13 mouse cellular contexts compared by ENCODE assay signal in genomic region chr8:122497016-122497734, GRCm38 (mm10). TPM values are rescaled to one million over a fixed set of nuclear protein-coding genes. Genes with fewer than 3 reads are reported as not detected.
DNase-seq lines count a peak whose midpoint lies in the region; ATAC-seq and TF ChIP-seq lines count a peak whose summit lies in the region.
"Had no signal": no experiment of that assay in that cellular context is flagged by ENCODE, and none has a peak within 500 bp of the region (broad histone marks: within the 10 kb centered on the region; RNA-seq: fewer than 3 reads in every experiment).

No protein-coding gene starts in this region.

- peak; percentile 13; the same call in 1 of the 2 replicates for ATAC-seq in heart, embryonic 12.5 days (ENCODE audit: insufficient number of reproducible peaks, low FRiP score)
- no peak for ATAC-seq in liver, embryonic 11.5 days (replicated peaks; ENCODE audit: low FRiP score)
- peak; percentile 10; the same call in 1 of the 2 replicates for ATAC-seq in common myeloid progenitor, adult 5-6 weeks (replicated peaks; ENCODE audit: low read depth, poor library complexity, severe bottlenecking)
- ATAC-seq in midbrain, postnatal 0 days (ENCODE audit: low FRiP score) = no peak

- DNase-seq in heart, postnatal 36 days = no peak
- DNase-seq in liver = peak; percentile 41
- DNase-seq in liver, embryonic 11.5 days (ENCODE audit: low spot score) = no peak
- DNase-seq in lung, postnatal 10 days = peak; percentile 64
- no peak for DNase-seq in thymus, postnatal 10 days (ENCODE audit: low spot score in 2 of 2)
- DNase-seq in midbrain, postnatal 0 days (ENCODE audit: low spot score) = no peak
- DNase-seq: cerebellum, adult 2 months; right cerebral cortex, postnatal 25 days had no signal

- no peak overlapping the region; the same call in 1 of the 2 replicates for H3K27ac ChIP-seq in heart, embryonic 12.5 days (ENCODE audit: poor library complexity, severe bottlenecking)
- no peak overlapping the region for H3K27ac ChIP-seq in liver, embryonic 11.5 days (ENCODE audit: low read depth, low read length)
- no peak overlapping the region for H3K27ac ChIP-seq in midbrain, postnatal 0 days (ENCODE audit: low read depth, low read length)

- H3K36me3 ChIP-seq in heart, embryonic 12.5 days = peaks cover 93% of the 10 kb centered on the region
- peaks cover 66% of the 10 kb centered on the region for H3K36me3 ChIP-seq in liver, embryonic 11.5 days (ENCODE audit: control insufficient read depth, insufficient read depth, low read length)
- no peaks in the 10 kb centered on the region for H3K36me3 ChIP-seq in midbrain, postnatal 0 days (ENCODE audit: insufficient read depth, low read length)

- H3K4me3 ChIP-seq in heart, embryonic 12.5 days = no peak overlapping the region
- no peak overlapping the region for H3K4me3 ChIP-seq in liver, embryonic 11.5 days (ENCODE audit: low read depth, low read length)
- H3K4me3 ChIP-seq in midbrain, postnatal 0 days (ENCODE audit: low read depth, low read length) = no peak overlapping the region

- no peak overlapping the region for H3K4me2 ChIP-seq in heart, embryonic 12.5 days
- no peak overlapping the region for H3K4me2 ChIP-seq in liver, embryonic 11.5 days
- no peak overlapping the region for H3K4me2 ChIP-seq in midbrain, postnatal 0 days (ENCODE audit: low read depth, low read length, poor library complexity, severe bottlenecking)

- intact Hi-C loops in heart, postnatal 36 days (cut with DNase I) = loop anchor here (5.0 to 10.0 kb wide), 2 partner anchors 180 to 598 kb away; no protein-coding TSS in a partner anchor

- no peaks in the 10 kb centered on the region for H3K9me3 ChIP-seq in heart, embryonic 12.5 days (replicated peaks)
- no peaks in the 10 kb centered on the region for H3K9me3 ChIP-seq in liver, embryonic 11.5 days (ENCODE audit: control insufficient read depth, low read length)
- no peaks in the 10 kb centered on the region for H3K9me3 ChIP-seq in midbrain, postnatal 0 days (ENCODE audit: low read length)

- 80% methylated on average over 12 of the region's 12 CpGs for WGBS in heart, embryonic 12.5 days
- 84% methylated on average over 12 of the region's 12 CpGs for WGBS in liver, embryonic 11.5 days
- WGBS in midbrain, postnatal 0 days = 86% methylated on average over 12 of the region's 12 CpGs

- no peak overlapping the region for H3K9ac ChIP-seq in heart, embryonic 12.5 days
- no peak overlapping the region for H3K9ac ChIP-seq in liver, embryonic 11.5 days (ENCODE audit: low read depth, low read length)
- H3K9ac ChIP-seq in midbrain, postnatal 0 days (replicated peaks; ENCODE audit: low read length, poor library complexity, severe bottlenecking) = no peak overlapping the region

- H3K27me3 ChIP-seq in heart, embryonic 12.5 days (replicated peaks) = no peaks in the 10 kb centered on the region
- H3K27me3 ChIP-seq in liver, embryonic 11.5 days (replicated peaks; ENCODE audit: control insufficient read depth, insufficient read depth, low read length) = no peaks in the 10 kb centered on the region
- H3K27me3 ChIP-seq in midbrain, postnatal 0 days (ENCODE audit: insufficient read depth, low read length) = no peaks in the 10 kb centered on the region

- TF ChIP-seq CTCF in midbrain, postnatal 0 days (IDR thresholded peaks at IDR 0.05) = no peak

- no peaks in the 10 kb centered on the region for H3K4me1 ChIP-seq in heart, embryonic 12.5 days (replicated peaks)
- no peaks in the 10 kb centered on the region for H3K4me1 ChIP-seq in liver, embryonic 11.5 days (replicated peaks; ENCODE audit: control insufficient read depth, insufficient read depth, low read length)
- no peaks in the 10 kb centered on the region for H3K4me1 ChIP-seq in midbrain, postnatal 0 days (ENCODE audit: insufficient read depth, low read length)

RNA-seq across cellular contexts. Expression of gene Ctu2, which starts 21.2 kb away (rescaled TPM):
- polyA plus RNA-seq in heart, embryonic 12.5 days (2016; fragmentation: Nextera tagmentation; extraction: Ambion mirVana) = 30.0 and 31.1 TPM in 2 replicates
- 10 to 100 TPM in 1 of 2 experiments, 1 to 10 TPM in 1; 7.1 to 10.7 TPM for total RNA-seq in heart, postnatal 36 days (2021)
- polyA plus RNA-seq in liver, embryonic 11.5 days (2014; fragmentation: Nextera tagmentation; extraction: Ambion mirVana) = 51.9 and 55.6 TPM in 2 replicates
- 7.8 and 26.5 TPM in 2 replicates for total RNA-seq in common myeloid progenitor, adult 5-6 weeks (2017)
- total RNA-seq in midbrain, postnatal 0 days (2014; rRNA removed) = 37.7 and 52.6 TPM in 2 replicates
- polyA plus RNA-seq in midbrain, postnatal 0 days (2015; fragmentation: Nextera tagmentation; extraction: Ambion mirVana) = 95.0 and 99.5 TPM in 2 replicates

RNA-seq across cellular contexts. Expression of gene Rnf166, which starts 21.3 kb away (rescaled TPM):
- polyA plus RNA-seq in heart, embryonic 12.5 days (2016; fragmentation: Nextera tagmentation; extraction: Ambion mirVana) = 33.7 and 39.7 TPM in 2 replicates
- total RNA-seq in heart, postnatal 36 days (2021) = 10 to 100 TPM; 37.3 to 40.0 TPM
- polyA plus RNA-seq in liver, embryonic 11.5 days (2014; fragmentation: Nextera tagmentation; extraction: Ambion mirVana) = 24.7 and 26.8 TPM in 2 replicates
- total RNA-seq in common myeloid progenitor, adult 5-6 weeks (2017) = 28.9 and 31.6 TPM in 2 replicates
- 26.4 and 40.8 TPM in 2 replicates for total RNA-seq in midbrain, postnatal 0 days (2014; rRNA removed)
- 25.1 and 26.5 TPM in 2 replicates for polyA plus RNA-seq in midbrain, postnatal 0 days (2015; fragmentation: Nextera tagmentation; extraction: Ambion mirVana)

RNA-seq across cellular contexts. Expression of gene Snai3, which starts 36.6 kb away (rescaled TPM):
- 2.1 and 2.3 TPM in 2 replicates for polyA plus RNA-seq in heart, embryonic 12.5 days (2016; fragmentation: Nextera tagmentation; extraction: Ambion mirVana)
- 1 to 10 TPM; 2.2 to 5.0 TPM for total RNA-seq in heart, postnatal 36 days (2021)
- polyA plus RNA-seq in liver, embryonic 11.5 days (2014; fragmentation: Nextera tagmentation; extraction: Ambion mirVana) = 0.23 and 0.29 TPM in 2 replicates
- total RNA-seq in common myeloid progenitor, adult 5-6 weeks (2017) = not detected in 2 replicates
- total RNA-seq in midbrain, postnatal 0 days (2014; rRNA removed) = not detected in 2 replicates
- not detected in 2 replicates for polyA plus RNA-seq in midbrain, postnatal 0 days (2015; fragmentation: Nextera tagmentation; extraction: Ambion mirVana)
- total RNA-seq: left cerebral cortex, postnatal 10 days; monocyte, adult 5-6 weeks had no signal
- polyA plus RNA-seq: hindbrain, embryonic 11.5 days had no signal

RNA-seq across cellular contexts. Expression of gene Mvd, which starts 54.0 kb away (rescaled TPM):
- 22.8 and 24.1 TPM in 2 replicates for polyA plus RNA-seq in heart, embryonic 12.5 days (2016; fragmentation: Nextera tagmentation; extraction: Ambion mirVana)
- 1 to 10 TPM; 4.5 to 5.5 TPM for total RNA-seq in heart, postnatal 36 days (2021)
- 36.5 and 40.6 TPM in 2 replicates for polyA plus RNA-seq in liver, embryonic 11.5 days (2014; fragmentation: Nextera tagmentation; extraction: Ambion mirVana)
- total RNA-seq in common myeloid progenitor, adult 5-6 weeks (2017) = 1.2 and 3.2 TPM in 2 replicates
- total RNA-seq in midbrain, postnatal 0 days (2014; rRNA removed) = 57.1 and 94.5 TPM in 2 replicates
- polyA plus RNA-seq in midbrain, postnatal 0 days (2015; fragmentation: Nextera tagmentation; extraction: Ambion mirVana) = 62.1 and 66.8 TPM in 2 replicates

RNA-seq across cellular contexts. Expression of gene Piezo1, which starts 54.0 kb away (rescaled TPM):
- polyA plus RNA-seq in heart, embryonic 12.5 days (2016; fragmentation: Nextera tagmentation; extraction: Ambion mirVana) = 25.5 and 27.8 TPM in 2 replicates
- 10 to 100 TPM; 18.8 to 21.6 TPM for total RNA-seq in heart, postnatal 36 days (2021)
- 29.7 and 45.8 TPM in 2 replicates for polyA plus RNA-seq in liver, embryonic 11.5 days (2014; fragmentation: Nextera tagmentation; extraction: Ambion mirVana)
- 19.4 and 22.3 TPM in 2 replicates for total RNA-seq in common myeloid progenitor, adult 5-6 weeks (2017)
- total RNA-seq in midbrain, postnatal 0 days (2014; rRNA removed) = 10.8 and 14.2 TPM in 2 replicates
- polyA plus RNA-seq in midbrain, postnatal 0 days (2015; fragmentation: Nextera tagmentation; extraction: Ambion mirVana) = 1.3 and 1.8 TPM in 2 replicates

Comparison
In these comparisons a context has a peak if more than half of its experiments do, and no peak if none do; other contexts are left out.
1. DNase-seq: peak in liver (single experiment) and lung, postnatal 10 days (single experiment); none in heart, postnatal 36 days (0 of 2), liver, embryonic 11.5 days (single experiment), thymus, postnatal 10 days (0 of 2) and midbrain, postnatal 0 days (single experiment).
2. ATAC-seq: peak in heart, embryonic 12.5 days (single experiment) and common myeloid progenitor, adult 5-6 weeks (single experiment); none in liver, embryonic 11.5 days (single experiment) and midbrain, postnatal 0 days (single experiment).